Mouse (Mus musculus) testis, adult 2 months (tissue): ENCODE results near the gene Gm20388. TPM values are rescaled to one million over a fixed set of nuclear protein-coding genes. Genes with fewer than 3 reads are reported as not detected.

Experiments
- H3K27ac ChIP-seq: fragments of 200-500 bp; 2 replicates; pipeline ENCODE4 v1.5.1; 2012; ENCODE audit warnings: low read depth, low read length; ENCODE audit not compliant: control insufficient read depth, insufficient read depth
- H3K27me3 ChIP-seq: fragments of 200-500 bp; 2 replicates; pipeline ENCODE4 v1.6.1; 2012; ENCODE audit warnings: mild to moderate bottlenecking, low read length, moderate library complexity; ENCODE audit not compliant: control insufficient read depth, insufficient read depth
- H3K36me3 ChIP-seq: fragments of 200-500 bp; 2 replicates; pipeline ENCODE4 v1.6.1; 2012; ENCODE audit warnings: mild to moderate bottlenecking, low read length; ENCODE audit not compliant: control insufficient read depth, insufficient read depth
- H3K4me1 ChIP-seq: fragments of 200-500 bp; 2 replicates; pipeline ENCODE4 v1.6.1; 2012; ENCODE audit warnings: low read length; ENCODE audit not compliant: control insufficient read depth, insufficient read depth
- H3K4me3 ChIP-seq: fragments of 200-500 bp; 2 replicates; pipeline ENCODE4 v1.5.1; 2012; ENCODE audit warnings: low read depth, mild to moderate bottlenecking, low read length, moderate library complexity, mixed read lengths; ENCODE audit not compliant: control insufficient read depth
- CTCF ChIP-seq: fragments of 200-500 bp; IDR thresholded peaks from 2 replicates; pipeline ENCODE4 v1.5.1; 2012; ENCODE audit warnings: low read depth, mild to moderate bottlenecking, inconsistent platforms, low read length, moderate library complexity; ENCODE audit not compliant: control insufficient read depth, insufficient read depth, insufficient replicate concordance
- POLR2A ChIP-seq: fragments of 200-500 bp; IDR thresholded peaks from 2 replicates; pipeline ENCODE4 v1.6.1; 2012; ENCODE audit warnings: low read depth, mild to moderate bottlenecking, inconsistent platforms, low read length, moderate library complexity; ENCODE audit not compliant: control insufficient read depth
- polyA plus RNA-seq: library from polyadenylated mRNA; depleted of rRNA; stranded (reverse); fragments of >200 nt; gene quantifications from 2 replicates; pipeline ENCODE4 v1.2.3, GENCODE M21; 2012

Gene Gm20388
- polyA plus RNA-seq, 1 experiment, result 5.6 TPM

GRCm38 (mm10) chr8:119915298-119915697 lies 4.7 kb downstream of the Gm20388 start:
- Histone ChIP-seq H3K27ac (no peak overlapping the region), H3K4me3 (no peak overlapping the region), H3K36me3 (no peaks in the 10 kb centered on the region), H3K4me1 (peaks cover 4% of the 10 kb centered on the region), H3K27me3 (no peaks in the 10 kb centered on the region)
- no peak for TF ChIP-seq POLR2A
- TF ChIP-seq CTCF, result no peak

- Histone ChIP-seq H3K27me3 (no peaks in the 10 kb centered on the region), H3K27ac (no peak overlapping the region), H3K36me3 (no peaks in the 10 kb centered on the region), H3K4me1 (peaks cover 1% of the 10 kb centered on the region), H3K4me3 (no peak overlapping the region)
- no peak for TF ChIP-seq CTCF
- no peak for TF ChIP-seq POLR2A
Observed at GRCm38 (mm10) chr8:119916237-119916892, 5.7 kb downstream of the Gm20388 start.

DNA sequence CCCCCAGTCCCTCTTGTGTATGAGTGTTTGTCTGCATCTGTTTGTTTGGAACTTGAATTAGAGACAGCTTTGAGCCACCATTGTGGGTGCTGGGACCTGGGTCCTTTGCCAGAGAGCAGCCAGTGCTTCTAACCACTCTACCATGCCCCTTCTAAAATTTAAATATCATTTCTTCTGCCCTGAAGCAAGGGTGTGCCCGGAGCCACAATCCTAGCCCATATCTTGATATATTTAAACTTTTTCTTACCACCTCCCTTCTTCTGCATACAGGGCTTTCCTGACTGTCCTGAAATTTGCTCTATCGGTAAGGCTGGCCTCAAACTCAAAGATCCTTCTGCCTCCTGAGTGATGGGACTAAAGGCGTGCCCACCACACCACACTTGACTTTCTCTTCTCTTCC lies 6.8 kb downstream of the Gm20388 start:
- Histone ChIP-seq H3K27me3 (no peaks in the 10 kb centered on the region), H3K36me3 (no peaks in the 10 kb centered on the region), H3K27ac (no peak overlapping the region), H3K4me3 (no peak overlapping the region), H3K4me1 (no peaks in the 10 kb centered on the region; the same call in 1 of the 2 replicates)
- TF ChIP-seq CTCF, result no peak
- TF ChIP-seq POLR2A, result no peak

DNA sequence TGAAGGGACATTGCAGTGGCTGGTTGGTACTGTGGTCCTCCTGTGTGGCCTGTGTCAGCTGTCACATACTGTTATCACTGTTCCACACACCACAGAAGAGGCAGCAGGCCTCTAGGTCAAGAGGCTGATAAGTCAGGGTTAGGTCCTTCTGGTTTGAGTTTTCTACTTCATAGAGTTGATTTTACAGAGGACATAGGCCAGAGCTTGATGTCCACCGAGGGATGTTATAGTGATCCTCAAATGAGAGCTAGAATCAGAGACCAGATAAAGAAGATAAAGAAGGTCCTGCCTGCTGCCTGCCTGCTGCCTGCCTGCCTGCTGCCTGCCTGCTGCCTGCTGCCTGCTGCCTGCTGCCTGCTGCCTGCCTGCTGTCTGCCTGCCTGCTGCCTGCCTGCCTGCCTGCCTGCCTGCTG lies 7.5 kb downstream of the Gm20388 start:
- no peak for TF ChIP-seq CTCF
- no peak for TF ChIP-seq POLR2A
- H3K36me3 ChIP-seq, result no peaks in the 10 kb centered on the region
- no peaks in the 10 kb centered on the region; the same call in 1 of the 2 replicates for H3K4me1 ChIP-seq
- H3K4me3 ChIP-seq, result no peak overlapping the region
- no peak overlapping the region for H3K27ac ChIP-seq
- H3K27me3 ChIP-seq, result no peaks in the 10 kb centered on the region

GRCm38 (mm10) chr8:119923259-119923658 lies 12.6 kb downstream of the Gm20388 start:
- H3K4me1 ChIP-seq, result no peaks in the 10 kb centered on the region; the same call in 1 of the 2 replicates
- no peak overlapping the region for H3K4me3 ChIP-seq
- no peak for TF ChIP-seq CTCF
- no peak for TF ChIP-seq POLR2A
- H3K27ac ChIP-seq, result no peak overlapping the region
- H3K36me3 ChIP-seq, result no peaks in the 10 kb centered on the region
- no peaks in the 10 kb centered on the region for H3K27me3 ChIP-seq

DNA sequence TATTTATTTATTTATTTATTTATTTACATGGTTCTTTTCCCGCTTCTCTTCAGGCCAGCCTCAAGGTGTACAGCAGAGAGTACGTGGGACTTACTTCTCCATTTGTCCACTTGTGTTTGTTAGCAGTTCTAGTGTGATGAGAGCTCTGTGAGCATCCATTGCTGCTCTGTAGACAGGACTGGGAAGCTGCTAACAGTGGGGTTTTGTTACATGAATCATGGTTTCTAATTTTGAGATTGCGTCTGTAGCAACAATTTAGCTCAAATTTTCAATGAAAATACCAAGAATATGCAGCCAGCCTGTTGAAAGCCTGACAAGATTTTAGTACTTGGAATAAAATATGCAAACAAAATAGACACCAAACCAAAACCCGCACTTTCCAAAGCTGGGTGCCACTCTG lies 14.8 kb downstream of the Gm20388 start:
- no peak overlapping the region for H3K4me3 ChIP-seq
- H3K27ac ChIP-seq, result no peak overlapping the region
- H3K36me3 ChIP-seq, result no peaks in the 10 kb centered on the region
- TF ChIP-seq POLR2A (no peak), CTCF (no peak)
- H3K4me1 ChIP-seq, result no peaks in the 10 kb centered on the region; the same call in 1 of the 2 replicates
- no peaks in the 10 kb centered on the region for H3K27me3 ChIP-seq

DNA sequence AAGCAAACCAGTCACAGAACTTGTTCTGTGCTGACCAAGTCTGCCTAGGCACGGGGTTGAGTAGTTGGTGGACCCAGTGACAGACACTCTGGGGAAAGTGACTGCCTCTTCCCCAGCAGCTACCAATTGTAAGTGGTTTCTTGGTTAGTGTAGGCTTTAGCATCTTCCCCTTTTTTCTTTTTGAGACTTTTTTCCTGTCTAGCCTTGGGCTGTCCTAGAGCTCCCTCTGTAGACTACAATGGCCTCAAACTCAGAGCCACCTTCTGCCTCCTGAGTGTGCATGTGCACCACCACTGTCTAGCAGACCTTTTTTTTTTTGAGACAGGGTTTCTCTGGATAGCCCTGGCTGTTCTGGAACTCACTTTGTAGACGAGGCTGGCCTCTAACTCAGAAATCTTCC lies 15.8 kb downstream of the Gm20388 start:
- Histone ChIP-seq H3K27me3 (no peaks in the 10 kb centered on the region), H3K4me3 (no peak overlapping the region), H3K36me3 (no peaks in the 10 kb centered on the region), H3K27ac (no peak overlapping the region), H3K4me1 (no peaks in the 10 kb centered on the region; the same call in 1 of the 2 replicates)
- TF ChIP-seq CTCF, result no peak
- TF ChIP-seq POLR2A, result no peak
